Mouse (Mus musculus): Measurements from ENCODE around the gene Gm43302. TPM values are rescaled to one million over a fixed set of nuclear protein-coding genes. Genes with fewer than 3 reads are reported as not detected.
"Not testable (repeated sequence)": the region's sequence is repeated elsewhere in the genome, so short reads cannot be mapped to it uniquely, and the experiment has no call there.

The Gm43302 gene
- polyA plus RNA-seq, 1 experiment from 2014 or later: not detected

DNA sequence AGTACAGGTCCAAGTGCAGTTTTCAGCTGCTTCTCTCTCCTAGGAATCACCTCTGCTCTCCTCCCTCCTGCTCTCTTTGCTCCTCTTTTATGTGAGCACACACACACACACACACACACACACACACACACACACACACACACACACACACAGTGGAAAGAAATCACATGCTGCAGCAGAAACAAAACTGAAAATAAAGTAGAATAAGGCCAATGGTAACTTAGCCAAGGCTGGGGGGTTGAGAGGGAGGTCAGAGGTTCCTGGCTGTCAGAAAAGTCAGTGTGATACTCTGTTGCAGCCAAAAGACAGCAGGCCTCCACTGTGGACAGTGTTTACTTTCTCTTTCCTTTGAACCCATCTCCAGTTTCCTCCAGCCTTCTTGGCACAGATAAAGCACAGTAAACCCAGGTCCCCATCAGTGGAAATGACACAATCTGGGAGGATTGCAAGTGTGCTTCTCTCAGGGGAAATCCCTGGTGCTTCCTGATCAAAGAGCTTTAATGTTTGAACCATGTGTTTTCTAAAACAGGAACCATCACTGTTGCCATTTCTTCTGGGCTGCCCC is 53.9 kb downstream of the Gm43302 start, which contains the start of gene Gbp10:
TSS of gene Gbp10 (minus strand) at position 51 of the 565 bp plus-strand sequence.
- not testable (repeated sequence) for H3K4me1 ChIP-seq (ENCODE audit: control insufficient read depth, insufficient read depth, low read length); H3K9me3 ChIP-seq (ENCODE audit: control insufficient read depth, low read length); H3K27me3 ChIP-seq (ENCODE audit: control insufficient read depth, insufficient read depth, low read length); H3K9ac ChIP-seq (ENCODE audit: low read length); H3K27ac ChIP-seq (replicated peaks; ENCODE audit: low read depth, low read length); H3K36me3 ChIP-seq (ENCODE audit: control insufficient read depth, insufficient read depth, low read length); H3K4me2 ChIP-seq (ENCODE audit: low read depth, severe bottlenecking); DNase-seq (ENCODE audit: low spot score); H3K4me3 ChIP-seq (ENCODE audit: low read depth, low read length); ATAC-seq (ENCODE audit: insufficient number of reproducible peaks, low FRiP score, low TSS enrichment, low read depth)

DNA sequence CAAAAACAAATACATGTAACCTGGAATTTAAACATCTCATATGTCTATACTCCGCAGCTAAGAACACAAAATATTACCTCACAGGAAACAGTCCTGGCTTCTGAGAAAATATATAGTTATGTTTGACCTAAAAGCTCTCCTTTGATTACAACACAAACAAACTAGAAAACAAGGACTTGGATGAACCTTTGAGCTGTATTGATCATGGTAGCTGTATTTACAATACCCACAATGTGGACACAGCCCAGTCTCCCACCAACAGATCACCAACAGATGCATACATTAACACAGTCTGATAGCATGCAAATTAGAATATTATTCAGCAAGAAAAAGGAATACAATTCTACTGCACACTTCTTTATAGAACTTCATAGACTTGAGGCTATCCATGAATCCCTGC is 55.1 kb downstream of the Gm43302 start:
- ATAC-seq (ENCODE audit: insufficient number of reproducible peaks, low FRiP score, low TSS enrichment, low read depth); H3K4me3 ChIP-seq (ENCODE audit: low read depth, low read length); H3K27ac ChIP-seq (replicated peaks; ENCODE audit: low read depth, low read length); H3K9ac ChIP-seq (ENCODE audit: low read length); H3K27me3 ChIP-seq (ENCODE audit: control insufficient read depth, insufficient read depth, low read length); H3K4me1 ChIP-seq (ENCODE audit: control insufficient read depth, insufficient read depth, low read length); H3K9me3 ChIP-seq (ENCODE audit: control insufficient read depth, low read length); H3K4me2 ChIP-seq (ENCODE audit: low read depth, severe bottlenecking); H3K36me3 ChIP-seq (ENCODE audit: control insufficient read depth, insufficient read depth, low read length); DNase-seq (ENCODE audit: low spot score): not testable (repeated sequence)
- WGBS: 89% methylated on average over 1 of the region's 1 CpGs

DNA sequence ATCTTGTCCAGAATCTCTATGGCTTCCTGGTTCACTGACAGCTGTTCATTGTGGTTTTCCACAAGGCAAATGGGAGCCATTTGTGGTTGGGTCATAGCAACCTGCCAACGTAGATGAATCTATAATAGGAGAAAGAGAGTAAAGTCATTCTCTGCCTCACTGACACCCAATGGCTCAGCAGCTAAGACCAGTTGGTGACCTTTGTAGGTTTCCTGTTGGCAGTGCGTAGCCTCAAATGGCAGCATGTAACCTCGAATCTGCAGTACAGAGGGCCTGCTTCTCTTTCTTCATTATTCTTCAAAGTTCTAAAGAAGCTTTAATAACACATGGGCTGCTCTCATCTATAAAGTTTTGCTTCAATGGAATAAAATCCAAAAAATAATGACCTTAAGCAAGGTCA is 57.5 kb downstream of the Gm43302 start:
- not testable (repeated sequence) for H3K4me2 ChIP-seq (ENCODE audit: low read depth, severe bottlenecking); H3K9me3 ChIP-seq (ENCODE audit: control insufficient read depth, low read length); H3K4me1 ChIP-seq (ENCODE audit: control insufficient read depth, insufficient read depth, low read length); H3K36me3 ChIP-seq (ENCODE audit: control insufficient read depth, insufficient read depth, low read length); DNase-seq (ENCODE audit: low spot score); H3K27me3 ChIP-seq (ENCODE audit: control insufficient read depth, insufficient read depth, low read length); H3K27ac ChIP-seq (replicated peaks; ENCODE audit: low read depth, low read length); H3K9ac ChIP-seq (ENCODE audit: low read length); H3K4me3 ChIP-seq (ENCODE audit: low read depth, low read length); ATAC-seq (ENCODE audit: insufficient number of reproducible peaks, low FRiP score, low TSS enrichment, low read depth)
- WGBS: 81% methylated on average over 3 of the region's 3 CpGs

DNA sequence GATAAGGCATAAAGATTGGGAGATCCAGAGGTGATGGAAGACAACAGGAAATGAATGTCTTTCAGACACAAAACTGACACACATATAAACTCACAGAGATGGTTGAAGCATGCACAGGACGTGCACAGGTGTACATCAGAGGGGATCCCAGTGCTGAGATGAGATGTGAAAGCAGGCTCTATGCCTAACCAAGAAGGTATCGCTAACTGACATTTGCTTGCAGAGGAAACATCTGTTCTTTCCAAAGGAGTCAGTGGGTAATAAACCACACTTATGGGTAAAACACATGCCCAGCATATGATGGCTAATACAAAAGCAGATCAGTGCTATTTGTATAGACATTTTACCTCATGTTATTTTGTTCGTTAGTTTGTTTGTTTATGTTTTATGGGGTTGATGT is 84.5 kb downstream of the Gm43302 start:
- H3K9me3 ChIP-seq (ENCODE audit: control insufficient read depth, low read length); H3K9ac ChIP-seq (ENCODE audit: low read length); H3K27me3 ChIP-seq (ENCODE audit: control insufficient read depth, insufficient read depth, low read length); H3K4me1 ChIP-seq (ENCODE audit: control insufficient read depth, insufficient read depth, low read length); H3K4me3 ChIP-seq (ENCODE audit: low read depth, low read length); ATAC-seq (ENCODE audit: insufficient number of reproducible peaks, low FRiP score, low TSS enrichment, low read depth); DNase-seq (ENCODE audit: low spot score); H3K4me2 ChIP-seq (ENCODE audit: low read depth, severe bottlenecking); H3K36me3 ChIP-seq (ENCODE audit: control insufficient read depth, insufficient read depth, low read length); H3K27ac ChIP-seq (replicated peaks; ENCODE audit: low read depth, low read length): not testable (repeated sequence)
- no CpG with 5 or more reads among the region's 3 CpGs for WGBS

DNA sequence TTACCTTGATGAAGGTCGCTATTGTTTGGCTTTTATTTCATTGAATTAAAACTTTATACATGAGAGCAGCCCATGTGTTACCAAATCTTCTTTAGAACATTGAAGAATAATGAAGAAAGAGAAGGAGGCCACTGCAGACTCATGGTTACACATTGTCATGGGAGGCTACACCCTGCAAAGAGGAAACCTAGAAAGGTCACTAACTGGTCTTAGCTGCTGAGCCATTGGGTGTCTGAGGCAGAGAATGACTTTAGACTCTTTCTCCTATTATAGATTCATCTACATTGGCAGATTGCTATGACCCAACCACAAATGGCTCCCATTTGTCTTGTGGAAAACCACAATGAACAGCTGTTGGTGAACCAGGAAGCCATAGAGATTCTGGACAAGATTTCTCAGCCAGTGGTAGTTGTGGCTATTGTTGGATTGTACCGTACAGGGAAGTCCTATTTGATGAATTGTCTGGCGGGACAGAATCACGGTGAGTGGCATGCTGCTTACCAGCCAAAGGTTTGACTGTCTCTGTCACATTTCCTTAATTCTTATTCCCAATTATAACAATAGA is 92.6 kb downstream of the Gm43302 start:
- not testable (repeated sequence) for ATAC-seq (ENCODE audit: insufficient number of reproducible peaks, low FRiP score, low TSS enrichment, low read depth); H3K27me3 ChIP-seq (ENCODE audit: control insufficient read depth, insufficient read depth, low read length); H3K27ac ChIP-seq (replicated peaks; ENCODE audit: low read depth, low read length); H3K4me2 ChIP-seq (ENCODE audit: low read depth, severe bottlenecking); H3K9ac ChIP-seq (ENCODE audit: low read length); H3K4me3 ChIP-seq (ENCODE audit: low read depth, low read length); H3K36me3 ChIP-seq (ENCODE audit: control insufficient read depth, insufficient read depth, low read length); H3K4me1 ChIP-seq (ENCODE audit: control insufficient read depth, insufficient read depth, low read length); DNase-seq (ENCODE audit: low spot score); H3K9me3 ChIP-seq (ENCODE audit: control insufficient read depth, low read length)
- 95% methylated on average over 4 of the region's 4 CpGs for WGBS

DNA sequence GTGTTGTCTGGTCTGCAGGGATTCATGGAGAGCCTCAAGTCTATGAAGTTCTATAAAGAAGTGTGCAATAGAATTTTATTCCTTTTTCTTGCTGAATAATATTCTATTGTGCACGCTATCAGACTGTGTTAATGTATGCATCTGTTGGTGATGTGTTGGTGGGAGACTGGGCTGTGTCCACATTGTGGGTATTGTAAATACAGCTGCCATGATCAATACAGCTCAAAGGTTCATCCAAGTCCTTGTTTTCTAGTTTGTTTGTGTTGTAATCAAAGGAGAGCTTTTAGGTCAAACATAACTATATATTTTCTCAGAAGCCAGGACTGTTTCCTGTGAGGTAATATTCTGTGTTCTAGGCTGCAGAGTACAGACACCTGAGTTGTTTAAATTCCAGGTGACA is 94.3 kb downstream of the Gm43302 start:
- not testable (repeated sequence) for H3K27me3 ChIP-seq (ENCODE audit: control insufficient read depth, insufficient read depth, low read length); H3K36me3 ChIP-seq (ENCODE audit: control insufficient read depth, insufficient read depth, low read length); ATAC-seq (ENCODE audit: insufficient number of reproducible peaks, low FRiP score, low TSS enrichment, low read depth); H3K4me3 ChIP-seq (ENCODE audit: low read depth, low read length); H3K27ac ChIP-seq (replicated peaks; ENCODE audit: low read depth, low read length); DNase-seq (ENCODE audit: low spot score); H3K4me1 ChIP-seq (ENCODE audit: control insufficient read depth, insufficient read depth, low read length); H3K9ac ChIP-seq (ENCODE audit: low read length); H3K4me2 ChIP-seq (ENCODE audit: low read depth, severe bottlenecking); H3K9me3 ChIP-seq (ENCODE audit: control insufficient read depth, low read length)
- WGBS: 93% methylated on average over 1 of the region's 1 CpGs

DNA sequence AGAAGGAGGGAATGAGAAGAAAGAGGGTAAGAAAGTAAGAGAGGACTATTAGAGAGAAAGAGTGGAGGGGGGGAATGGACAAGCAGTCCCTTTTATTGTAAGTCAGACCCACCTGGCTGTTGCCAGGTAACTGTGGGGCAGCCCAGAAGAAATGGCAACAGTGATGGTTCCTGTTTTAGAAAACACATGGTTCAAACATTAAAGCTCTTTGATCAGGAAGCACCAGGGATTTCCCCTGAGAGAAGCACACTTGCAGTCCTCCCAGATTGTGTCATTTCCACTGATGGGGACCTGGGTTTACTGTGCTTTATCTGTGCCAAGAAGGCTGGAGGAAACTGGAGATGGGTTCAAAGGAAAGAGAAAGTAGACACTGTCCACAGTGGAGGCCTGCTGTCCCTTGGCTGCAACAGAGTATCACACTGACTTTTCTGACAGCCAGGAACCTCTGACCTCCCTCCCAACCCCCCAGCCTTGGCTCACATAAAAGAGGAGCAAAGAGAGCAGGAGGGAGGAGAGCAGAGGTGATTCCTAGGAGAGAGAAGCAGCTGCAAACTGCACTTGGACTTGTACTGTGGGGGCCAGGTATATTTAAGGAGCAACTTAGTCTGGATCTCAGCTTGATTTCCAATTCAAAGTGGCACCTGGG is 95.5 kb downstream of the Gm43302 start:
- H3K27me3 ChIP-seq (ENCODE audit: control insufficient read depth, insufficient read depth, low read length); H3K4me3 ChIP-seq (ENCODE audit: low read depth, low read length); H3K9ac ChIP-seq (ENCODE audit: low read length); DNase-seq (ENCODE audit: low spot score); ATAC-seq (ENCODE audit: insufficient number of reproducible peaks, low FRiP score, low TSS enrichment, low read depth); H3K4me1 ChIP-seq (ENCODE audit: control insufficient read depth, insufficient read depth, low read length); H3K9me3 ChIP-seq (ENCODE audit: control insufficient read depth, low read length); H3K36me3 ChIP-seq (ENCODE audit: control insufficient read depth, insufficient read depth, low read length); H3K4me2 ChIP-seq (ENCODE audit: low read depth, severe bottlenecking); H3K27ac ChIP-seq (replicated peaks; ENCODE audit: low read depth, low read length): not testable (repeated sequence)

DNA sequence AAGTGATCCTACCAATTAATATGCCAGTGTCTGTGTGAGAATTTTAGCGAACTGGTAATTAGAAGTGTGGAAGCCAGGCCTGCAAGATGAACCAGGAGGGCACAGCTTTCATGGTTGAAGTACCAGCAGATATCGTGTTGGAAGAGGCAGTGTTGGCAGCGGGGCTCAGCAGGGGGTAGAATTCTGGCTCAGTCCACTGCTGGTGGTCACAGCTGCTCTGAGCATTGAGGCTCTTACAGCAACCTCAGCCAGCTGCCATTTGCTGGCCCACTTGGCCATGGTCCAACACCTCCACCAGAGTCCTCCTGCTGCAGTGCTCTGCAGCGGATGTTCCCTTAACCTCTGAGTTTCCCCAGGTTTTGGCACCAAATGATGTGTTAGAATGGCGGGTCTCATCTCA is 97.2 kb downstream of the Gm43302 start:
- not testable (repeated sequence) for H3K27ac ChIP-seq (replicated peaks; ENCODE audit: low read depth, low read length); ATAC-seq (ENCODE audit: insufficient number of reproducible peaks, low FRiP score, low TSS enrichment, low read depth); H3K4me3 ChIP-seq (ENCODE audit: low read depth, low read length); H3K4me2 ChIP-seq (ENCODE audit: low read depth, severe bottlenecking); H3K9me3 ChIP-seq (ENCODE audit: control insufficient read depth, low read length); H3K36me3 ChIP-seq (ENCODE audit: control insufficient read depth, insufficient read depth, low read length); H3K9ac ChIP-seq (ENCODE audit: low read length); H3K27me3 ChIP-seq (ENCODE audit: control insufficient read depth, insufficient read depth, low read length); DNase-seq (ENCODE audit: low spot score); H3K4me1 ChIP-seq (ENCODE audit: control insufficient read depth, insufficient read depth, low read length)
- 93% methylated on average over 5 of the region's 5 CpGs for WGBS
